Mouse (Mus musculus): ENCODE measurements at regions not wholly inside any gene's neighbourhood (a gene's known extent, or its start where the extent isn't known, plus 50 kb on each side); places are given as distances from the start of the nearest gene placed in this dataset.

DNA sequence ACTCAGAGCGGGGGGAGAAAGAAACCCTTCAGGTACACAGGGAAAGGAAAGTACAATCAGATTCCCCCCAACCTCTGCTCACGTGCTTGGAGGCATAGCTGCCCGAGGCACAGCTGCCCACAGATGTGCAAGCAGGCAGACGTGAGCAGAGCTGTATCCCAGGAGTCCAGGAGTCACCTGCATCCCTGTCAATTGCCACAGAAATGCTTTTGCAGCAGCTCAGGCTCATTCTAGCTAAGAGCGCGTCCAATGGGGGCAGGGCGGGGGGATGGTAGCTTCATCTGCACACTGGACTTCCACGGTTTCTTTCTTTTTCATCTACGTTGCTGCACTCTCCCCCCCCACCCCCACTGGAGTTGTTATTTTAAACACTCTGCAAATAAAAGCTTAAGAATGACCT is 66.0 kb upstream of the Fat4 start:
- DNase-seq (ENCODE audit: low spot score): no peak

DNA sequence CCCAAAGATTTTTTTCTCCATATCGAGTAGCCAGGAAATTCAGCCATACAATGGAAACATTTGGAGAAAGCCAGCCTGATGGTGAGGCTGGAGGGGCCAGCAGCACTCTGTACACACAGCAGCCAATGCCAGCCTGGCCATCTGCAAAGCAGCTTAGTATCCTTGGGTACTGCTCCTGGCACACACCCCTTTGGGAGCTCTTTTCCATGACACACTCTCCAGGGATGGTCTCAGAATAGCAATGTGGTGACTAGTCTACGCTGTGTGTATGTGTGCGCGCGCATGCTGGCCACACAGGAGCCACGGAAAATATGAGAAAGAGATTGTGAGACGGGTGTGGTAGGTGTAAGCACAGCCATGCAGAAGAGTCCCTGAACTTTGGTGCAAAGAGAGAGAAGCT is 66.4 kb upstream of the Fat4 start:
- DNase-seq (ENCODE audit: low spot score): no peak

DNA sequence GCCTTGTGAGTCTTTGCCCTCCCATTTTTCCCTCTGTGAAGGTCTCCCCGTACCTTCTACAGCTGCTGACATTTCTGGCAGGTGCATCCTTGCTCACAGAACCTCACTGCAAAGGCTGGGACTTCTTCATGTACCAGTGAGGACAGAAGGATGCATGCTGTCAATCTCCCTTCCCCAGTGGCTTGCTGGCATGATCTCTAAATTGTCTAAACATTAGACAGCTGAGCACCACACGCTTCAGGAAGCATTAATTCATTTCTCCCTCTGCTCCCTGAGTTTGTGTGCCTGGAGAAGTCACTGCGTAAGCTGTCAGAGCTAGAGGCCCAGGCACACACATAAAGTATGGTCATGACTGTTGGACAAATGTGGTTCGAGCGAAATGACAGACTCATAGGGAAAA is 69.1 kb upstream of the Fat4 start:
- DNase-seq (ENCODE audit: low spot score): no peak

DNA sequence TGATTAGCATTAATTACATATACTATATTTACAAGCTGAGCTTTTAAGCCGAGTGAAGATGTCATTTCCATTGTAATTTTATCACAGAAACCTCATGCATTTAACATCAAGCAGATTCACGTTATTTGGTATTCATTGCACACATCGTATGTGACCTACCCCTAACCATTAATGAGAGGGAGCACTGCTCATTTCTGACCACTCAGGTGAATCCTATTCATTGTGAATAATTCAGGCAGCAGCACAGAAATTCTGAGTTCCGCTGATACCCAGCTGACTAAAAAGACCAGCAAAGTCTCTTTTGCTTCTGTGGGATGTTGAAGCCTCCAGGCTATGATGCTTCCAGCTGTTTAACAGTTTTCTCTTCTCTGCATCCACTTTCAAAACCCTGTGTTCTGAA is 74.3 kb upstream of the Fat4 start:
- DNase-seq (ENCODE audit: low spot score): no peak

DNA sequence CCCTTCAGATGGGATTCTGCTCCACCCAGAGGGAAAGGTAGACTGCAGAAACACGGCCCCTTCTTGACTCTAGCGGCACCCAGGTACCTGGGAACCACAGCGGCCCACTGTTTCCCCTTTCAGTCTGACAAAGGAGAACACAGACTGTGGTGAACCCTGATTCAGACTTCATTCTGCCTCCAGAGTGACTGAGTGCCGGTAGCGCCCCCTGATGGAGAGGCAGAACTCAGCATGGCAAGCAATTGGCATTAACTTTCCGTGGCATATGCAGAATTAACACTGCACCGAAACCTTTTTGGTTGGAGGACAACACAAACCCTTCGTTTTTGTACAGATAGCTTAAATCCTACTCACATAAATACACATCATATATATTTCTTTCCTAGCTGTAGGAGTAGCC is 75.1 kb upstream of the Fat4 start:
- DNase-seq (ENCODE audit: low spot score): no peak

DNA sequence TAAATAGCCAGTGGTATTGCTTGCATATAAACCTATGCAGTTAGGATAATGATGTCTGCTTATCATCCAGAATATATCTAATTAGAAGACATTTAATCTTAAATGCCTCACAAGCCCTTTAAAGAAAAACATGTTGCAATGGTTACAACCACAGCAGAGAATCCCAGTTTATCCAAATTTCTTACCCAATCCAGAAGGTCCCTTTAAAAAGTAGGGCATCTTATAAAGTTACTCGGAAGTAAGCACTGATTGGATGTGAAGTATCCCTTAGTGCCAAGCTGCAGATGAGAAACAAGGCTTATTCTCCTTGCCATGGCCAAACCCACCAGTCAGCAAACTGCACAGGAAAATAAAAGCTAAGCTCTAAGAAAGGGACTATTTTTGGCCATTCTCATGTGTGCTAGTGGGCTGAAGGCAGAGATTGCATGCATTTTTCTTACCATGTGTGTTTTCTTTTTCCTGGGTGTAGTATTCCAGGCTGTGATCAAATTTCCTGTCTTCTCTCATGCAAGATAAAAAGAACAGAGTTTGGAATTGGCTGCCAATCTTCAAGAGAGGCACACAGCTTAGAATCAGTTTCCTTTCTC is 80.2 kb upstream of the Fat4 start:
- no peak for DNase-seq (ENCODE audit: low spot score)

DNA sequence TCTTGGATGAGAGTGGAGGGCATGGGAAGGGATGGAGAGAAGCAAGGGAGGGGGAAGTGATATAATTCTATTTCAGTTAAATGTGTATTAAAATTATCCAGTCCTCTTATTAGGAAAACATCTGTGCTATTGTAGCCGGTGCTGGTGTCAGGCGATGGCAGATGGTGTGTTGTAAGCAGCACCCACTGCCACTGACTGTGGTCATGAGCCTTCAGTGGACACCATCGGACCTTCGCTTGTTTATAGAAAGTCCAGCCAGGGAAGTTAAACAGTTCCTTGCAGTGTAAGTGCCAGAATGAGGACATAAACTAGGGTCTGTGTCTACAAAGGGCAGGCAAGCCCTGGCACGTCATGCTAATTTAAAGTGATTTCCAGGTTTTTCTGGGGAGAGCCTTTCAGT is 80.7 kb upstream of the Fat4 start:
- DNase-seq (ENCODE audit: low spot score): no peak

DNA sequence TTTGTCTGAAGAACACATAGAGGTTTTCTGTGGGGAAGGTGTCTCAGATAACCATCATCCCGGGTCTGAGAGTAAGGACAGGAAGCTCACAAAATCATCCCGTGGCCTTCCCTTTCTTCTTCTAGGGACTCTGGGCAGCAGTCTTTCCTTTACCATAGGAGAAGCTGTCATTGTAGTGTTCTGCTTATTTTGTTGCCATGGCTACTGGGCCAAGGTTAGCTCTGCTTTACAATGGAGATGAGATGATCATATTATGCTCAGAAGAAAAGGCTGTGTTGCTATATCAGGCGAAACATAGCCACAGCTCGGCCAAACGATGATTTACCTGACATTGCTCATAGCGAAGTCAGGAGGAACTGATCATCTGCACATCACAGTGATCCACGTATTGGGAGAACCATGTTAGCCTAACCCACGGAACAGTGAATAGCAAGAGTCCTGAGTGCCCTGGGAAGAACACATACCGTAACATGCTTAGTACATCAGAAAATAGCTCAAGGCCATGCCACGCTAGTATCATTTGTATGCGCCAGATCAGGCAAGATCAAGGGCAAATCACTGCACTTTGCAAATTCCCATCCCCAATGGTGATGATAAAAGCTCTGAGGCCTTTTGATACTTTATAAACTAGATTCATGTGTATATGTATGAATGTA is 91.0 kb upstream of the Fat4 start:
- no peak for DNase-seq (ENCODE audit: low spot score)

DNA sequence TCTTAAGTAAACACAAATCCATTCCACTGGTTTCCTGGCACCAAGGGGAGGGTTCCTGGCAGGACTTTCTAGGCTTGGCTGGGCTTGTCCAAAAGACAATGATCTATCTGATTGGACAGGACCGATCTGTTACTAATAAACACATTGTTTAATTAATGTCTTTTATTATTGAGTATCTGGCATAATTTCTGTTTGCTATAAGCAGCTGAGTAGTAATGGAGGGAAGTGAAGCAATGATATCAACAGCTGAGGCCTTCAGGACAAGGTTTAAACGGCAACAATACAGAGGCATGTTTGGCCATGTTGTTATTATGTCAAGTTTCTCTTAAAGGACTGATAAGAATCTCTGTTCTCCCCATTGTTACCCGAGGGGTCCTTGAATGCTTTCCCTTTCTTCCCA is 93.5 kb upstream of the Fat4 start:
- no peak for DNase-seq (ENCODE audit: low spot score)

DNA sequence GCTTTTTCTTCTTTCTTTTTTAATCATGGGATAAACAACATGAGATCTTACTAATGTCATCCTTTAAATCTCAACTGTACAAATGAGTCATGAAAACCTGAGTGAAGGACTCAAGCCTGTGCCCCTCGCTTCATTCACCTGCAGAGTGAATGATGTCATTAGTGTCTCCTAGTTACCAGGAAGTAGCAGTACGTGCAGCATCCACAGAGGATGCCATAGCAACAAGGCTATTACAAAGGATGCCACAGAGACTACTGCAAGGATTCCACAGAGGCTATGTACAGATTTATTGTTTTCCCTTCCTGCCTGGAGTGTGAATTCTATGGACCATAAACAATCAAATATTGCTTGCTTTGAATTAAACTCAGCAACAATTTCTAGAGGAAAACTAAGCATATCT is 98.0 kb upstream of the Fat4 start:
- DNase-seq (ENCODE audit: low spot score): no peak

DNA sequence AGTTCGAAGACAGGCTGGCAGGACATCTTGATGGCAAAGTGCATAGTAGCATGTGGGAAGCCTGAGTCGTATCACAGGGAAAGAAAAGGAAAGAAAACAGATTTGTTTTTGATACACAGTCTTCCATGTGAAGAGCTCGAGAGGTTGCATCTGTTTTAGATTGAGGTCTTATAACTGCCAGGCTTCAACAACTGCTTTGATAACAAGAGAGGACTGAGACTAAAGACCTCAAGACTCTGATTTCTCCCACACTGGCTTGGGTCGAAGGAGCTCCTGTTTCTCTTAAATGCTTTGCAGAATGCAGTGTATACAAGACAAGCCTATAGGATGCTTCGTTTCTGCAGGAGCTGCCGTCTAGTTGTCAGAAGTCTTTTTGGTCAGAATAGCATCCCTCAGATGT is 103.0 kb upstream of the Fat4 start:
- no peak for DNase-seq (ENCODE audit: low spot score)

DNA sequence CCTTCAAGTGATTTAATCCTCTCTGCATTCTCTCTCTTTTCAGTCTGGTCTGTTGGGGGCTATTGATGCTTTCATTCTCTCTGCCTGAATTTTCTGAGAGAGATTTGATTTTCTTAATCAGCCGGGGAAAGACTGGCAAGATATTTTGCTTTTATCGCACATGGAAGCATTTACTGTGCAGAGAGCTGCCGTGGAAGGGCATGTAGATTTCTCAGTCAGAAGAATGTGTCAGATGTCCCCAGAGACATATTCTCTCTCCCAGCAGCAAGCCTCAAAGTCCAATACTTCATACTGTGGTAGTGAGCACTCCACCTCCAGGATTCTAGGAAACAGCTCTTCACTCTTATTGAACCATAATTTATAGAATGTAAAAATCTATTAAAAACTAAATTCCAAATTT is 103.7 kb upstream of the Fat4 start:
- DNase-seq (ENCODE audit: low spot score): no peak

DNA sequence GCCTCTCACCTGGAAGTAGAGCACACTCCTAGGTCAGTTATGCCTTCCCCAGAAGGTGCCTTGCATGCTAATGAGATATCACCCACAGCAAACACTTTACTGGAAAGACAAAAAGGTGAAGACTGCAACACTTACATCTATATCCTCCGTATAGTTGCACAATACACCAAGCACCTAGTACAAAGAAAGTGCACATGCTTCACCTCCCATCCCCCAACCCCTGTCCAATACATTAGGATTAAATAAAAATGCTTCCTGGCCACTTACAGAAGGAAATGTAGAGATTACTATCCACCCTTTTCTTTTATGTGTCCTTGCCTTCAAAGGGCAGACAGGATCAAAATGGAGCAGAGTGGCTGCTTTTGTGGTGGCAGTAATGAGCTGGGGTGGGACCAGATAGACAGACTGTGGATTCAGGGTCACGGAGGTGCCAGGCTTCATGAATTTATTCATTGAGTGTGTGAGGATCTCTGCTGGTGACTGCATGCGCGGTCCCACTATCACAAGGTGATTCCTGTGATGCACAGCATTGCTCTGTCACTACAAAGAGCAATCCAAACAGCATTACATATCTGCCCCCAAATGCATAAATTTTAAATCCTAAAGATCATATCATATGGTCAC is 109.9 kb upstream of the Fat4 start:
- DNase-seq (ENCODE audit: low spot score): no peak

DNA sequence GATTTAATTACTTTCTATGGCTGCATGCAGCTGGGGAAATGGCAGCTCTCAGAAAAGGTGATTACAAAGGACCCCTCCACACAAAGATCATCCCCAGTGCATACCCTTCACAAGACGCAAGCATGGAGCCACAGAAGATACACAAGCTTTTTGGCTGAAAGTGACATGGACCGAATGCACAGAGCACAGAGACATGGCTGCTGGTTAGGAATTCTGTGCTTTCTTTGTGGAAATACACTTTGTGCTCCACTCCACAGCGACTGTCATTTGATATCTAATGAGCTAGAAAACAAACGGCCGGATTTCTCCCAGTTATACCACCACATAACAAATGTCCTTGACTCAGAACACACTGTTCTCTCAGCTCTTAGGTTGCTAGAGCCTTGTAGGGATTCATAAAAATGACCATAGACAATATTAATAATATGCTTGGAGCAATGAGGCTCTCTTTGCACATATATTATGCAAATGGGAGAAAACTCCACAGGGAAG is 132.1 kb upstream of the Fat4 start:
- DNase-seq (ENCODE audit: low spot score): no peak

DNA sequence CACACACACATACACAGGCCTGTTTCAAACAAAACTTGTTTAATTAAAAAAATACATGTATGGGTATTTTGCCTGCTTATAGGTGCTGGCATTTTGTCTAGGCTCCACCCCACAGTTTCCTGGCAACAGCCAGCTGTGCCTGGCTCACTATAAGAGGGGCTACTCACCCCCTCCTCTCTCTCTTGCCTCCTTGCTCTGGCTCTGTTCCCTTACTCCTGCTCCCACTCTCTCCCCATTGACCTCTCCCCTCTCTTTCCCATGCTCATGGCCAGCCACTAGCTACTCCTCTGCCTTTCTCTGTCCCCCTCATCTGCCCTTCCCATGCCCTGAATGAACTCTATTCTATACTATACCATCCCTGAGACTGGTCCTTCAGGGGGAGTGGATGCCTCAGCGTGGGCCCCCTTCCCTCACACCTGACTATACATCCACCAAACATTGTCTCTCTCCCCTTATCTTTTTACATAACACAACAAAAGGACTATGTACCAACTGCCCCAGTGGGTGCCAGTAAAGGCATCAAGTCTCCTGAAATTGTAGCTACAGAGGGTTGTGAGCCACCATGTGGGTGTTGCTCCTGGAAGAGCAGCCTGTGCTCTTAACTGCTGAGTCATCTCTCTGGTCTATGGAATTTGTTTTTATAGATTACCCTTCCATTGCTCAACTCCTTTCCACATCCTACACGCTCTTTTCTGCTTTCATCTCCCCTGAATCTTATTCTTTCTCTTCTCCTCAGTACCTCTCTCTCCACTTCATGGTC is 133.1 kb upstream of the Fat4 start:
- DNase-seq (ENCODE audit: low spot score): no peak

DNA sequence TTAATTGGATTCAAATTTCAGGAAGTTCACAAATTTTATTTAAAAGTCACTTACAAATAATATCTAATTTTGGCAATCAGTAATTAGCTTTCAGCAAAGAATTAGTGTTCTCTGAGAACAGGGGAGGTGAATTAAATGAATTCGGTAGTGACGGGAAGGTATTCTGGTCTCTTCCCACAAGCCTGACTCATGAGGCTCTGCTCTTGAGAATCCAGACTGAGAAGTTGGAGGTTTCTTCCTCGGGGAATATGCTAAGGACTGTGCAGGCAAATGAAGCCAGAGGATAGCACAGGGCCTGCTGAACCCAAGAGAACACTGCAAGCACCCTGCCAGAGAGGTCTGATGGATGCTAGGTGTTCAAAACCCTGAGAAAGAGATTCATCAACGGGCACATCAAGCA is 144.6 kb upstream of the Fat4 start:
- no peak for DNase-seq (ENCODE audit: low spot score)

DNA sequence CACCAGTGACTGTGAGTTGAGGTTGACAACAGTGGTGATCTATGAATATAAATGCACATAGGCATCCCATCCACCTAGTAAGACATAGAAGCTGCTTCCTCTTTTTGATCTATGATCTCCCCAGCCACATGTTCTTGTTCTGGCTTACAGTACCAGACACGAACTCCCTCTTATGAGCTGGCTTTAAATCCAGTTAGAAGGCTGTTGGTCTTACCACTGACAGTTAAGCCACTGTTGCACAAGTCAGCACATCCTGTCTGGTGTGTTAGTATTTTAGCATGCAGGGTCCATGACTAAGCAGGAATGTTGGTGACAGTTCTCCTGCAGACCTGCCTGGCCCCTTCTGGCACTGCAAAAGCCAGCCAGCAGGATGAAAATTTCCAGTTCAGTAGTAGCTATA is 164.1 kb upstream of the Fat4 start:
- no peak for DNase-seq (ENCODE audit: low spot score)

DNA sequence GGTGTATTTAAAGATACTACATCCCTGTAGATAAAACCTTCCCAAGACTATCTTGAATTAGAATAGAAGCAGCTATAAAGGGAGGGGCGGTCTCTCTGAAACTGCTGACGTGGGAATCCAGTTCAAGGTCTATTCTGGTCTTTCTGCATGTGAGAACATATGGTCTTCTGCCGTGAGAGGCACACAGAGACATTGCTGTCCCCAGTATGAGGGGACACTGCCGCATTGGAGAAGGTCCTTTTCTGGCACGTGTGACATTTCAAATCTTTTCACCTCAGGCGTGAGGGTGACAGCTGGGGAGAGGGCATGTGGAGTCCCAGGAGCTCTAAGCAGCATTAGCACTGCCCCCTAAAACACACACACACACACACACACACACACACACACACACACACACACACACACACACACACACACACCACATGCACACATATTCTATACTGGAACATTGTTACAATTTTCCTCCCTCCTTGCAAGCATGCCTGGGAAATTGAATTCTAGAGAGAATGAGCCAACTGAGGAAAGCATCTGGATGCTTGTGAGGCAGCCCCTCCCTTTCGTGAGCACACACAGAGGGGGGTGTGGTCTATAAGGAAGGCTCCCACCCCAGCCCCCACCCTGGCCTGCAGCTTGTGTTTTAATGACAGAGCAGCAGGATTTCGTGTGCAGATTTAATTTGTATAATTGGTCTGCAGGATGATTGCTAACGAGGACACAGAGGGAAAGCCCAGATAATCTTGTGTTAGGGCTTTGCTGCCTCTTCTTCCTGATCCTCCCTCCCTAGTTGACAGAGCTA is 174.5 kb upstream of the Fat4 start:
- DNase-seq (ENCODE audit: low spot score): no peak

DNA sequence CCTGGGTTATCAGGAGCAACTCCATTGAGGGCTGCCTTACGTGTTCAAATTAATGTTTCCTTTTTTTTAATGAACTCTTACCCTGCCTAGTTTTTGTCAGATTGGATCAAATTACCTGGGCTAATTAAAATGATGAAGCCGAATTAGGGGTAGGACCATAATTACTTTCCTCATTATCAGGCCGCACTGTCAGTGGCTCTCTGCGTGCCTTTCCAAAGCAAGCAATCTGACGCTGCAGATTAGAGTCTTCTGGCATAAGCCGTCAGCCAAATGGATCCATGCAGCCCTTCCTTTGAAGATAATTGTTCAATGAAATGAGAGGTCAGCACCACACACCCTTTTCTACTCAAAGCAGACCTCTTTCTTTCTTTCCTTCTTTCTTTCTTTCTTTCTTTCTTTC is 175.5 kb upstream of the Fat4 start:
- no peak for DNase-seq (ENCODE audit: low spot score)

DNA sequence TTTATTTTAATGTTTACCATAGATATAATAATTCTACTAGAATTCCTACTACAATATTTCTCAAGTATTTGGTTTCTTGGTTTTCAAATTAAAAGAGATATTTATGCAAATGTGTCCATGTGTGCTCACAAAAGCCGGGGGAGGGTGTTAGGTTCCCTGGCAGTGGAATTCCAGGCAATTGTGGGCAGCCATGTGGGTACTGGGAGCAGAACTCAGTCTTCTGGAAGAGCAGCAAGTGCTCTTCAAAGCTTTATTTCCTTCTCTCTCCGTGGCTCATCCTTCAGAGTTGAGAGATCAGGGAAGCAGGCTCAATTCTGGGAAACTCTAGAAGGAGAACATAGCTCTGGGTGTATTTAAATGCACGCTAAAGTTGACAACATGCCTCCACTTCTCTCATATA is 178.8 kb upstream of the Fat4 start:
- no peak for DNase-seq (ENCODE audit: low spot score)

DNA sequence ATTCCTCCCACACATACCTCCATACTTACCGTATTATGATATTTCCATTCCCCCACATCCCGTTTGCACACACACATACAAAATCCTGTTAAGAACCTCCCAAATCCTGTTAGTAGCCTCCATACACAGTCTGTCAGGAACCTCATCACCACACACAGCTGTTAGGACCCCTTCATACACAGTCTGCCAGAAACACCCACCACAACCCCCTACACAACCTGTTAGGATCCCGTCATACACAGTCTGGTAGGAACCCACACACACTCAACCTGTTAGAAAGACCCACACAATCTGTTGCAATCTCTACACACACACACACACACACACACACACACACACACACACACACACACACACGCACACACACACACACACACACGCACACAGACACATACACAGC is 187.5 kb upstream of the Fat4 start:
- no peak for DNase-seq (ENCODE audit: low spot score)

DNA sequence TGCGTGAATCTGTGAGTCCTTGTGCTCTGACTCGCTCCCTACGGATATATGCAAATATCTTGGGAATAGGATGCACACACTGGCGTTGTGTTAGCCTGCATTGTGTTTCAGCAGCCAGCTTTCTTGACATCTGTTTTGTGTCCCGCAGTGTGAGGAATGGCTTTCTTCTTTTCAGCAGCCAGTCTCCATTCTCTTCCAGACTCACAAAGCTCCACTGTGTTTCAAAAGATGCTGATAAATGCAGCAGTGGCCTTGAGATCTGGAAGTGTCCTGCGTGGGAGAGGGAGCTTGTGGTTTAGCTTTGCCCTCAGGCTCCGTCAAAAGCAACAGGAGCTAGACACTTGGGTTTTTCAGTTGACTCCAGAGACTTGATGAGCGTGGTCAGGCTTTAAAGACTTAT is 188.9 kb upstream of the Fat4 start:
- peak; percentile 20 for DNase-seq (ENCODE audit: low spot score)
